In genomic region chr3:149347241-149347992, GRCm38 (mm10) we compare ENCODE assay signal across 15 mouse cellular contexts.
DNase-seq lines count a peak whose midpoint lies in the region; ATAC-seq and TF ChIP-seq lines count a peak whose summit lies in the region.
"Had no signal": no experiment of that assay in that cellular context is flagged by ENCODE, and none has a peak within 500 bp of the region (broad histone marks: within the 10 kb centered on the region; RNA-seq: fewer than 3 reads in every experiment).

No protein-coding gene starts in this region.

- no peak for TF ChIP-seq POLR2A in lung, adult 2 months (IDR thresholded peaks at IDR 0.05; ENCODE audit: borderline replicate concordance, extremely low read depth, low read depth, low read length)

- H3K4me3 ChIP-seq in heart, embryonic 10.5 days = no peak overlapping the region
- H3K4me3 ChIP-seq in lung, embryonic 14.5 days (ENCODE audit: low read depth, low read length) = no peak overlapping the region
- no peak overlapping the region for H3K4me3 ChIP-seq in lung, adult 2 months (replicated peaks; ENCODE audit: extremely low read depth, low read depth, low read length)
- H3K4me3 ChIP-seq in stomach, postnatal 0 days (ENCODE audit: low read depth, low read length) = no peak overlapping the region
- no peak overlapping the region for H3K4me3 ChIP-seq in neural tube, embryonic 15.5 days (replicated peaks)
- H3K4me3 ChIP-seq: forebrain, embryonic 10.5 days; stomach, embryonic 15.5 days had no signal

- WGBS in heart, embryonic 10.5 days = 58% methylated on average over 6 of the region's 6 CpGs
- WGBS in lung, embryonic 14.5 days = 33% methylated on average over 6 of the region's 6 CpGs
- 33% methylated on average over 6 of the region's 6 CpGs for WGBS in lung, adult 2 months
- 36% methylated on average over 6 of the region's 6 CpGs for WGBS in stomach, postnatal 0 days
- 28% methylated on average over 6 of the region's 6 CpGs for WGBS in neural tube, embryonic 15.5 days

- no peak for TF ChIP-seq EP300 in stomach, postnatal 0 days (optimal IDR thresholded peaks at IDR 0.05)

- no peaks in the 10 kb centered on the region; the same call in 1 of the 2 replicates for H3K4me1 ChIP-seq in heart, embryonic 10.5 days
- 0 out of 2 replicates have a peak, but pooled peaks cover 2% of the 10 kb centered on the region for H3K4me1 ChIP-seq in lung, embryonic 14.5 days (ENCODE audit: insufficient read depth)
- H3K4me1 ChIP-seq in lung, adult 2 months (ENCODE audit: control insufficient read depth, insufficient read depth, low read length) = peaks cover 3% of the 10 kb centered on the region; the same call in 1 of the 2 replicates
- no peaks in the 10 kb centered on the region for H3K4me1 ChIP-seq in stomach, postnatal 0 days (replicated peaks; ENCODE audit: control insufficient read depth, insufficient read depth)
- no peaks in the 10 kb centered on the region for H3K4me1 ChIP-seq in neural tube, embryonic 15.5 days

- no peaks in the 10 kb centered on the region for H3K27me3 ChIP-seq in heart, embryonic 10.5 days (ENCODE audit: insufficient read depth, poor library complexity, severe bottlenecking)
- H3K27me3 ChIP-seq in lung, embryonic 14.5 days (ENCODE audit: insufficient read depth, low read length) = no peaks in the 10 kb centered on the region
- no peaks in the 10 kb centered on the region for H3K27me3 ChIP-seq in stomach, postnatal 0 days (ENCODE audit: control insufficient read depth, insufficient read depth, low read length)
- H3K27me3 ChIP-seq in neural tube, embryonic 15.5 days (replicated peaks) = no peaks in the 10 kb centered on the region
- H3K27me3 ChIP-seq: stomach, embryonic 15.5 days had no signal

- H3K9ac ChIP-seq in lung, embryonic 14.5 days = no peak overlapping the region
- no peak overlapping the region for H3K9ac ChIP-seq in stomach, postnatal 0 days (ENCODE audit: low read length)
- H3K9ac ChIP-seq in neural tube, embryonic 15.5 days (replicated peaks) = no peak overlapping the region
- H3K9ac ChIP-seq: stomach, embryonic 15.5 days had no signal

- no peaks in the 10 kb centered on the region for H3K9me3 ChIP-seq in heart, embryonic 10.5 days
- H3K9me3 ChIP-seq in lung, embryonic 14.5 days (ENCODE audit: low read depth, low read length) = no peaks in the 10 kb centered on the region
- no peaks in the 10 kb centered on the region for H3K9me3 ChIP-seq in stomach, postnatal 0 days (ENCODE audit: control insufficient read depth, low read length)
- no peaks in the 10 kb centered on the region for H3K9me3 ChIP-seq in neural tube, embryonic 15.5 days (replicated peaks)
- H3K9me3 ChIP-seq: forebrain, embryonic 10.5 days; stomach, embryonic 15.5 days had no signal

- peak; percentile 55; the same call in 1 of the 2 replicates for ATAC-seq in lung, embryonic 14.5 days (ENCODE audit: insufficient read depth)
- ATAC-seq in stomach, postnatal 0 days (ENCODE audit: low FRiP score, low TSS enrichment) = no peak
- no peak for ATAC-seq in neural tube, embryonic 15.5 days (ENCODE audit: low FRiP score)

- H3K27ac ChIP-seq in heart, embryonic 10.5 days = no peak overlapping the region
- peak overlapping the region; percentile 39; the same call in 1 of the 2 replicates for H3K27ac ChIP-seq in lung, embryonic 14.5 days (ENCODE audit: low read depth)
- no peak overlapping the region for H3K27ac ChIP-seq in stomach, postnatal 0 days (replicated peaks)
- no peak overlapping the region for H3K27ac ChIP-seq in neural tube, embryonic 15.5 days (replicated peaks)
- H3K27ac ChIP-seq: forebrain, embryonic 10.5 days had no signal

- no peaks in the 10 kb centered on the region for H3K36me3 ChIP-seq in heart, embryonic 10.5 days
- no peaks in the 10 kb centered on the region for H3K36me3 ChIP-seq in lung, embryonic 14.5 days (ENCODE audit: insufficient read depth)
- H3K36me3 ChIP-seq in stomach, postnatal 0 days (ENCODE audit: control insufficient read depth, insufficient read depth, low read length) = no peaks in the 10 kb centered on the region
- no peaks in the 10 kb centered on the region for H3K36me3 ChIP-seq in neural tube, embryonic 15.5 days
- H3K36me3 ChIP-seq: forebrain, embryonic 10.5 days; stomach, embryonic 15.5 days had no signal

- peak; percentile 66 for DNase-seq in heart, embryonic 10.5 days (ENCODE audit: low spot score)
- DNase-seq in heart, adult 9 months (ENCODE audit: low spot score in 2 of 2) = no peak
- DNase-seq in lung, embryonic 14.5 days = peak; percentile 71
- no peak for DNase-seq in lung, adult 2 months
- DNase-seq in kidney, postnatal 25 days = peak; percentile 60 to 76
- DNase-seq in stomach, postnatal 0 days (ENCODE audit: low spot score) = no peak
- no peak for DNase-seq in thymus, postnatal 36 days
- DNase-seq: adrenal gland, postnatal 10 days; B cell, adult 2 months; cerebellum, adult 9-11 months; layer of hippocampus, postnatal 36 days; midbrain, embryonic 14.5 days had no signal

- H3K4me2 ChIP-seq in lung, embryonic 14.5 days = no peak overlapping the region
- no peak overlapping the region for H3K4me2 ChIP-seq in stomach, postnatal 0 days (replicated peaks; ENCODE audit: low read depth)
- H3K4me2 ChIP-seq in neural tube, embryonic 15.5 days = no peak overlapping the region
- H3K4me2 ChIP-seq: stomach, embryonic 15.5 days had no signal

- no peak for TF ChIP-seq CTCF in lung, embryonic 14.5 days (IDR thresholded peaks at IDR 0.05; ENCODE audit: low read depth)
- no peak for TF ChIP-seq CTCF in lung, adult 2 months (IDR thresholded peaks at IDR 0.05; ENCODE audit: insufficient read depth, low read length)
- 0 out of 2 replicates have a peak, but pooled peaks have one; percentile 12 for TF ChIP-seq CTCF in stomach, postnatal 0 days (IDR thresholded peaks at IDR 0.05; ENCODE audit: low read depth)

Comparison
In these comparisons a context has a peak if more than half of its experiments do, and no peak if none do; other contexts are left out.
1. DNase-seq: peak in heart, embryonic 10.5 days (single experiment), lung, embryonic 14.5 days (single experiment) and kidney, postnatal 25 days (2 of 2); none in heart, adult 9 months (0 of 2), lung, adult 2 months (single experiment), stomach, postnatal 0 days (single experiment) and thymus, postnatal 36 days (0 of 2).